Mouse (Mus musculus): ENCODE data around the gene Skap2. TPM values are rescaled to one million over a fixed set of nuclear protein-coding genes. Genes with fewer than 3 reads are reported as not detected.

The Skap2 gene
- polyA plus RNA-seq, 1 experiment from 2014 or later, result 14.8 TPM

GRCm38 (mm10) chr6:51824136-51824830, 188.1 kb downstream of the Skap2 start:
- WGBS, result 76% methylated on average over 9 of the region's 9 CpGs
- Histone ChIP-seq H3K9me3 (no peaks in the 10 kb centered on the region), H3K4me3 (no peak overlapping the region), H3K4me2 (replicated peaks) (no peak overlapping the region), H3K36me3 (no peaks in the 10 kb centered on the region), H3K27ac (no peak overlapping the region), H3K9ac (no peak overlapping the region), H3K4me1 (0 out of 2 replicates have a peak, but pooled peaks cover 3% of the 10 kb centered on the region), H3K27me3 (no peaks in the 10 kb centered on the region)
- no peak for ATAC-seq (ENCODE audit: low FRiP score, low read depth)

DNA sequence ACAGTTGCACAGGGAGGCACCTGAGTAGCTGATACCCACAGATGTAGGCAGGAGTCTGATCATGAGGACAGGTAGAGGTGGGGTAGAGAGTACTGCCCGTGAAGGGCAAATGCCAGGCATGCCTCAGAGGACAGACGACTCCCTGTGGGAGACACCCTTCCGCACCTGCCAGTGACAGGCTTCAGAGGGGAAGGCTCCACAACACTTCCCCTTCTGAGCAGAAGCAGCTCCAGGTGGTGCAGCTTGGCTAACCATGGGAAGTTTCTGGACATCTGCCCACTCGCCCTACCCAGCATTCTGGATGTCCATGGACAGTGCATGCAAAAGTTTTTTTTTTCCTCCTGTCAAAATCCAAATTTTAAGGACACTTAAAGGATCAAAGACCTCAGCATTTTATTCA, 190.3 kb downstream of the Skap2 start:
- Histone ChIP-seq H3K9ac (no peak overlapping the region), H3K27me3 (no peaks in the 10 kb centered on the region), H3K9me3 (peaks cover 12% of the 10 kb centered on the region), H3K27ac (no peak overlapping the region), H3K36me3 (no peaks in the 10 kb centered on the region), H3K4me2 (replicated peaks) (no peak overlapping the region), H3K4me1 (0 out of 2 replicates have a peak, but pooled peaks cover 3% of the 10 kb centered on the region), H3K4me3 (no peak overlapping the region)
- ATAC-seq (ENCODE audit: low FRiP score, low read depth), result no peak
- WGBS, result 80% methylated on average over 4 of the region's 4 CpGs

DNA sequence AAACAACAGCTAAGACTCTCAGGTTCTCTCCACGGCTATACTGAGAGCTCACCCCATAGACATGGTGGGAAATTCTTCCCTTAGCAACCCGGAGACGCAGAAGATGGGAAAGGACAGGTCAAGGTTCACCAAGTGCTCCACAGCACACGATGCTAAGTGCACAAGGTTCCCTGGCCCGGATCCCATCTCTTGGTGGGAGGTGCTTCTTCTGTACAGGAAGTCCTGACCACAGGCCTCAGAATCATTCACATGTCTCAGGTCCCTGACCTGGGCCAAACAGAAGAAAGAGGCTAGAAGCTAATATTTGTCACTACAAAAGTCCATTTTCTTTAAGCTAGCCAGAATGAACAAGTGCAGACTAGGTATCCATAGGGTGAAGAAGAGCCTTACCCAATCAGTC, 191.5 kb downstream of the Skap2 start:
- H3K4me1 ChIP-seq, result 0 out of 2 replicates have a peak, but pooled peaks cover 3% of the 10 kb centered on the region
- no peaks in the 10 kb centered on the region for H3K36me3 ChIP-seq
- H3K9ac ChIP-seq, result no peak overlapping the region
- no peaks in the 10 kb centered on the region for H3K27me3 ChIP-seq
- WGBS, result 80% methylated on average over 5 of the region's 5 CpGs
- ATAC-seq (ENCODE audit: low FRiP score, low read depth), result no peak
- H3K4me2 ChIP-seq (replicated peaks), result no peak overlapping the region
- H3K9me3 ChIP-seq, result peaks cover 12% of the 10 kb centered on the region
- no peak overlapping the region for H3K4me3 ChIP-seq
- no peak overlapping the region for H3K27ac ChIP-seq

GRCm38 (mm10) chr6:51816892-51817621, 195.3 kb downstream of the Skap2 start:
- Histone ChIP-seq H3K27me3 (no peaks in the 10 kb centered on the region), H3K9ac (no peak overlapping the region), H3K4me2 (replicated peaks) (no peak overlapping the region), H3K27ac (no peak overlapping the region), H3K4me3 (no peak overlapping the region), H3K9me3 (peaks cover 12% of the 10 kb centered on the region), H3K36me3 (no peaks in the 10 kb centered on the region), H3K4me1 (0 out of 2 replicates have a peak, but pooled peaks cover 5% of the 10 kb centered on the region)
- WGBS, result 76% methylated on average over 6 of the region's 6 CpGs
- ATAC-seq (ENCODE audit: low FRiP score, low read depth), result no peak

- Histone ChIP-seq H3K4me3 (no peak overlapping the region), H3K27me3 (no peaks in the 10 kb centered on the region), H3K27ac (no peak overlapping the region), H3K9me3 (no peaks in the 10 kb centered on the region), H3K4me2 (replicated peaks) (no peak overlapping the region), H3K9ac (no peak overlapping the region), H3K36me3 (no peaks in the 10 kb centered on the region), H3K4me1 (peaks cover 24% of the 10 kb centered on the region)
- WGBS, result 87% methylated on average over 4 of the region's 4 CpGs
- ATAC-seq (ENCODE audit: low FRiP score, low read depth), result no peak
These were observed 201.4 kb downstream of the Skap2 start for GRCm38 (mm10) chr6:51810906-51811305.

- no peak overlapping the region for H3K4me3 ChIP-seq
- H3K4me1 ChIP-seq, result peaks cover 24% of the 10 kb centered on the region
- 13% methylated on average over 12 of the region's 12 CpGs for WGBS
- H3K27ac ChIP-seq, result peak overlapping the region; percentile 61; the same call in 1 of the 2 replicates
- H3K9me3 ChIP-seq, result no peaks in the 10 kb centered on the region
- H3K36me3 ChIP-seq, result no peaks in the 10 kb centered on the region
- H3K9ac ChIP-seq, result no peak overlapping the region
- H3K27me3 ChIP-seq, result 0 out of 2 replicates have a peak, but pooled peaks cover 3% of the 10 kb centered on the region
- peak; percentile 61 for ATAC-seq (ENCODE audit: low FRiP score, low read depth)
- peak overlapping the region; percentile 30 for H3K4me2 ChIP-seq (replicated peaks)
These were observed 203.1 kb downstream of the Skap2 start for GRCm38 (mm10) chr6:51809164-51809824.

- 67% methylated on average over 6 of the region's 6 CpGs for WGBS
- Histone ChIP-seq H3K27me3 (0 out of 2 replicates have a peak, but pooled peaks cover 3% of the 10 kb centered on the region), H3K4me1 (peaks cover 19% of the 10 kb centered on the region), H3K4me3 (no peak overlapping the region), H3K9ac (no peak overlapping the region), H3K9me3 (no peaks in the 10 kb centered on the region), H3K36me3 (no peaks in the 10 kb centered on the region), H3K27ac (no peak overlapping the region), H3K4me2 (replicated peaks) (no peak overlapping the region)
- ATAC-seq (ENCODE audit: low FRiP score, low read depth), result no peak
These were observed 204.3 kb downstream of the Skap2 start for GRCm38 (mm10) chr6:51808011-51808410.

Other genes with a start within 250 kb of the Skap2 start
- gene Hoxa1, start 145.8 kb upstream of the Skap2 start, polyA plus RNA-seq (2015; fragmentation: Nextera tagmentation; extraction: Ambion mirVana), result 1.1 and 1.5 TPM in 2 replicates
- gene Hoxa2, start 152.3 kb upstream of the Skap2 start, polyA plus RNA-seq (2015; fragmentation: Nextera tagmentation; extraction: Ambion mirVana), result 1.5 and 2.5 TPM in 2 replicates
- 0.66 and 0.71 TPM in 2 replicates for gene 5730596B20Rik, start 164.9 kb upstream of the Skap2 start, polyA plus RNA-seq (2015; fragmentation: Nextera tagmentation; extraction: Ambion mirVana)
- 0.52 and 0.96 TPM in 2 replicates for gene Hoxa4, start 179.2 kb upstream of the Skap2 start, polyA plus RNA-seq (2015; fragmentation: Nextera tagmentation; extraction: Ambion mirVana)
- gene Hoxa5, start 192.0 kb upstream of the Skap2 start, polyA plus RNA-seq (2015; fragmentation: Nextera tagmentation; extraction: Ambion mirVana), result 4.8 and 5.3 TPM in 2 replicates
- gene Hoxa6, start 196.2 kb upstream of the Skap2 start, polyA plus RNA-seq (2015; fragmentation: Nextera tagmentation; extraction: Ambion mirVana), result 0.97 and 1.2 TPM in 2 replicates
- 5.9 and 6.3 TPM in 2 replicates for gene Hoxa3, start 200.8 kb upstream of the Skap2 start, polyA plus RNA-seq (2015; fragmentation: Nextera tagmentation; extraction: Ambion mirVana)
- 0.29 TPM in 1 of 2 replicates, not detected in the other for gene Gm28308, start 200.8 kb upstream of the Skap2 start, polyA plus RNA-seq (2015; fragmentation: Nextera tagmentation; extraction: Ambion mirVana)
- 11.8 and 13.1 TPM in 2 replicates for gene Hoxa7, start 209.3 kb upstream of the Skap2 start, polyA plus RNA-seq (2015; fragmentation: Nextera tagmentation; extraction: Ambion mirVana)
- gene Hoxa9, start 218.5 kb upstream of the Skap2 start, polyA plus RNA-seq (2015; fragmentation: Nextera tagmentation; extraction: Ambion mirVana), result 58.3 and 63.5 TPM in 2 replicates
- 191 and 207 TPM in 2 replicates for gene Hoxa10, start 228.3 kb upstream of the Skap2 start, polyA plus RNA-seq (2015; fragmentation: Nextera tagmentation; extraction: Ambion mirVana)
- 44.5 and 55.0 TPM in 2 replicates for gene Hoxa11, start 233.3 kb upstream of the Skap2 start, polyA plus RNA-seq (2015; fragmentation: Nextera tagmentation; extraction: Ambion mirVana)
- 24.5 and 27.7 TPM in 2 replicates for gene Hoxa13, start 248.3 kb upstream of the Skap2 start, polyA plus RNA-seq (2015; fragmentation: Nextera tagmentation; extraction: Ambion mirVana)

All from limb, embryonic 13.5 days (tissue).